Mouse (Mus musculus) ES-CJ7 (cell line): ENCODE measurements at regions not wholly inside any gene's neighbourhood (a gene's known extent, or its start where the extent isn't known, plus 50 kb on each side); places are given as distances from the start of the nearest gene placed in this dataset.

Experiments used
- DNase-seq: peaks from one replicate; pipeline ENCODE4 v3.0.0; 2011; ENCODE audit warnings: low read depth, low spot score

- DNase-seq: peak; percentile 28
Measured at GRCm38 (mm10) chr13:75483157-75483915, 223.2 kb upstream of the Ell2 start.

- DNase-seq: peak; percentile 15
Measured at GRCm38 (mm10) chr13:75484252-75484651, 222.3 kb upstream of the Ell2 start.

GRCm38 (mm10) chr13:75501530-75501929 lies 205.0 kb upstream of the Ell2 start:
- no peak for DNase-seq

- no peak for DNase-seq
Measured at GRCm38 (mm10) chr13:75503394-75503793, 203.2 kb upstream of the Ell2 start.

- no peak for DNase-seq
Measured at GRCm38 (mm10) chr13:75514315-75515020, 192.1 kb upstream of the Ell2 start.

- no peak for DNase-seq
Measured at GRCm38 (mm10) chr13:75523293-75524278, 183.0 kb upstream of the Ell2 start.

- DNase-seq: no peak
Measured at GRCm38 (mm10) chr13:75524481-75524880, 182.1 kb upstream of the Ell2 start.

GRCm38 (mm10) chr13:75531566-75531965 lies 175.0 kb upstream of the Ell2 start:
- DNase-seq: no peak

- DNase-seq: no peak
Measured at GRCm38 (mm10) chr13:75541446-75541845, 165.1 kb upstream of the Ell2 start.

- no peak for DNase-seq
Measured at GRCm38 (mm10) chr13:75542253-75542945, 164.2 kb upstream of the Ell2 start.

- no peak for DNase-seq
Measured at GRCm38 (mm10) chr13:75542946-75543327, 163.6 kb upstream of the Ell2 start.

GRCm38 (mm10) chr13:75543595-75543994 lies 163.0 kb upstream of the Ell2 start:
- no peak for DNase-seq

- DNase-seq: no peak
Measured at GRCm38 (mm10) chr13:75544728-75545127, 161.8 kb upstream of the Ell2 start.

- DNase-seq: no peak
Measured at GRCm38 (mm10) chr13:75547791-75548190, 158.8 kb upstream of the Ell2 start.

- DNase-seq: no peak
Measured at GRCm38 (mm10) chr13:75578971-75579370, 127.6 kb upstream of the Ell2 start.

GRCm38 (mm10) chr13:75590836-75591235 lies 115.7 kb upstream of the Ell2 start:
- DNase-seq: no peak

- DNase-seq: no peak
Measured at GRCm38 (mm10) chr13:75596856-75597255, 109.7 kb upstream of the Ell2 start.

GRCm38 (mm10) chr13:75598186-75598585 lies 108.4 kb upstream of the Ell2 start:
- DNase-seq: no peak

GRCm38 (mm10) chr13:75598675-75599074 lies 107.9 kb upstream of the Ell2 start:
- DNase-seq: no peak

GRCm38 (mm10) chr13:75623229-75623628 lies 83.3 kb upstream of the Ell2 start:
- DNase-seq: no peak

GRCm38 (mm10) chr13:75627405-75627804 lies 79.2 kb upstream of the Ell2 start:
- no peak for DNase-seq
